Mouse (Mus musculus) cerebellum, adult 2 months (tissue): ENCODE results near the gene Hdgfl3.

Source experiments
- CTCF ChIP-seq: fragments of 200-500 bp; IDR thresholded peaks from 2 replicates; pipeline ENCODE4 v1.5.1; 2011; ENCODE audit warnings: low read depth, mild to moderate bottlenecking, control low read depth, low read length, moderate library complexity, borderline replicate concordance; ENCODE audit not compliant: insufficient read depth
- POLR2A ChIP-seq: fragments of 200-500 bp; IDR thresholded peaks from 2 replicates; pipeline ENCODE4 v1.6.1; 2011; ENCODE audit warnings: low read length, control low read depth, borderline replicate concordance; ENCODE audit not compliant: insufficient read depth

DNA sequence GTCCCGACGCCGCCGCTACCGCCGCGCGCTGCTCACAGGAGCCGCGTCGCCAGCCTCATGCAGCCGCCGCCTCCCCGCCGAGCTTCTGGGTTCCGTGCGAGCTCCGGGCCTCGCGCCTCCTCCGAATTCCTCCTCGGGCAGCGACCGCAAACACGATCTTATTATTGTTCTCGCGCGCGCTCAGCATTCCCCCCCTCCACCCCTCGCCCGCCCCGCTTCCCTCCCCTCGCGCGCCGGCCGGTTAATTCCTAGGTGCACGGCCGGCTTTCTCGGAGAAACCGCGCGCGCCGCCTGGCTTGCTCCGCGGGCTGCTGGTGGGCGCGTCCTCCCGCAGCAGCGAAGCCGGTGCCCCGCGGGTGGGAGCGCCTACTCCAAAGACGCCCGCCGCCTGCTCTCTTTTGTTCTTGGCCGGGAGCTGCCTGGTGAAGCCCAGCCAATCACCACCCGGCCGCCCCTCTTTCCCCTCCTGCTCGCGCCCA lies at the start of gene Hdgfl3:
- TF ChIP-seq CTCF, result no peak
- TF ChIP-seq POLR2A, result 0 out of 2 replicates have a peak, but pooled peaks have one; percentile 23
